Mouse (Mus musculus): Measurements from ENCODE around the gene Fyco1.

Fyco1 gene

GRCm38 (mm10) chr9:123851713-123852448 is at the start of gene Fyco1:
Gene Fyco1, minus strand, starts transcription at chr9:123851899.
- peak; percentile 97 for DNase-seq (ENCODE audit: low read depth)

GRCm38 (mm10) chr9:123872049-123872448 is 20.4 kb upstream of the Fyco1 start:
- DNase-seq (ENCODE audit: low read depth), result no peak

DNA sequence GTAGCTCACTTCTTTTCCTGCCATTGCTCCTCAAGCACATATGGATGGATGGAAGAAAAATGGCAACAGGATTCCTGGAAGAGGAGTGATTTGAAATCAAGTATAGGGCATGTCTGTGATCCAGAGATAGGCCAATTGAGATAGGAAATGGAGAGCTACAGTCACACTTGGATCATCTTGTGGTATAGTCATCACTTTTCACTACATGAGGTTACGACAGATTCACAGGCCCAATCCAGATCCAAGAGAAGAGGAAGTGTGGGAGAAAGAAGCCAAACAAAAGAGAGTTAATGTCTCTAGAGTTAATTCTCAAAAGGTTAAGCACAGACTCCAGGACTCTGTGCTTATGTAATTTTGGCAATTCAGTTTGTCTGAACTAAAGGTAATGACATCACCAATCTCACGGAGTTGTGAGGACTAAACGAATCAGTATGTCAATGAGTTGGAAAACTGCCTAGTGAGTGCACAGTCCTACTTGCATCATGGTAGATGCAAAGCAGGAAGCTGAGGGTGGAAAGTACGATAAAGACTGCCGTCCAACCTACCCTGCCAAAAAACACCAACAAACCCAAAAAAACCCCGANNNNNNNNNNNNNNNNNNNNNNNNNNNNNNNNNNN is 17.6 kb upstream of the Fyco1 start:
- no peak for DNase-seq (ENCODE audit: low read depth)

- no peak for DNase-seq (ENCODE audit: low read depth)
Observed at GRCm38 (mm10) chr9:123863641-123864040, 11.9 kb upstream of the Fyco1 start.

DNA sequence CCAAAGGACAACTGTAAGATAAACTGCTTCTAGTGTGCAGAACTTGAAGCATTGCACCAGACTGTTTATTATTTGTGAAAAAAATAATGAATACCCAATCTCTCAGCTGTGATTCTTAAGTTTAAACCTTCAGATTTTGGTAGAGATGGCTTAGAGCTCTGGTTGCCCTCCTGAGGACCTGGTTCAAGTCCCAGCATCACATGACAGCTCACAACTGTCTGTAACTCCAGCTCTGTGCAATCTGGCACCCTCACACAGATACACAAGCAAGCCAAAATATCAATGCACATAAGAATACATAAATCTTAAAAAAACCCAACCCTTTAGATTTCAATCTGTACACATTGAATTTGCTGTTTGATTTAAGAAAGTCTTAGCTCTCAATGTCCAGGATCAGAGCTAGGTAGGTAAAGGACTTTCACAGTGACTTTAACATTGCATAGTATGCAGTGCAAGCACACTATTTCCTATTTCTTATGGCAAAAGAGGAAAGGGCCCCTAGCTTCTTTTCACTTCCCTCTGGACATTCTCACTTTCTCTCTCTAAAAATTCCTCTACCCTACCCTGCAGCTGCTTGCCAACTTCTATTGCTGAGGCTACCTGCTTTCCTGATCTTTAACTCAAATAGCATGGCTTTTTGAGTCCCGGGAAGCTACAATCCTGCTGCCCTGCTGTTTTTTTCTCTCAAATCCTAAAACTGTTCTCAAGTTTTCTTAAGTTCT is 11.4 kb upstream of the Fyco1 start:
- no peak for DNase-seq (ENCODE audit: low read depth)

- DNase-seq (ENCODE audit: low read depth), result no peak
Observed at GRCm38 (mm10) chr9:123861929-123862328, 10.2 kb upstream of the Fyco1 start, which contains the start of gene Xcr1. Gene Xcr1, minus strand, starts transcription at chr9:123862029.

DNA sequence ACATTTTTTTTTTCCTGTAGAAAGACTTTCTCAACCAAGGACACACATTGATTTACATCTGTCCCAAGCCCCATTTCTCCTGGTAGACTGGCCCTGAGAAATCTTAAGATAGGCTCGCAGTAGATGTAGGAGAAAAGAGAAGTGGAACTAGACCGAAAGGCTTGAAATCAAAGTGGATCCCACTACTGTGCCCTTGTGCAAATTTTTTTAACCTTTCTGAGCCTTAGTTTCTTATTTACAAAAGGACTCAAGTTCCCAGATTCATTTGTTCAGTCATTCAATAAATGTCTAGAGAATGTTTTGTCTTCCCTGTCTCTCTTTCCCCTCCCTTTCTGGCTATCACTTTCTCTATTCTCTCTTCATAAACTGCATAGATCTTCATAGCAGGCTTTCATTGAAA is 5.1 kb upstream of the Fyco1 start:
- no peak for DNase-seq (ENCODE audit: low read depth)

- no peak for DNase-seq (ENCODE audit: low read depth)
Observed at GRCm38 (mm10) chr9:123852449-123853390, 1.0 kb upstream of the Fyco1 start.

DNA sequence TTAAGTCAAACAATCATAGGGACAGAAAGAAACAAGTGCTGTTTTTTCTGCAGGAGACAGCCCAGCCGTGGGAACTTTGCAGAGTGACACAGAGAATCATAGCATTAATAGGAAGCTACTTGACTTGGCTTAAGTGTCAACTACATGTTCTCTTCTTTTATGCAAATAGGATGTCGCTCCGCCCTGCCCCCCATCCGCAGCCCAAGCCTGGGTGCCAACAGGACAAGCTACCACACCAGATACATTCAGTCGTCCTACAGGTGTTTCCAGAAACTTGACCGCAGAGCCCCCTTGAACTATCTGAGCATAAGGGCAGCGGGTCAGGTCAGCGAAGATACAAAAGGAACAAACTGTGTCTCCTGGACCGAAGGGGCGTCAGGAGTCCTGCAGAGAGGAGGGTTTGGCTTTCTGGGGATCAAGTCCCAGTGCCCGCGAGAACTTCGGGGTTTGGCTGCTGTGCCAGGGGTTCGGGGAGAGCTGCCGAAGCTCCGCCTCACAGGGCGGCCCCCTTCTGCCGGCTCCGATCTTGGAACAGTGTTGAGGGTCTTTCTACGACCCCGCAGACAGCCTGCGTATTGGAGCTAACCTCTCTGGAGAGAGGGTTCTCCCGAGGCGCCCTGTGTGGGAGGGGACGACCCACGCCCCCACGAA is 512 bp downstream of the Fyco1 start:
- DNase-seq (ENCODE audit: low read depth), result no peak

DNA sequence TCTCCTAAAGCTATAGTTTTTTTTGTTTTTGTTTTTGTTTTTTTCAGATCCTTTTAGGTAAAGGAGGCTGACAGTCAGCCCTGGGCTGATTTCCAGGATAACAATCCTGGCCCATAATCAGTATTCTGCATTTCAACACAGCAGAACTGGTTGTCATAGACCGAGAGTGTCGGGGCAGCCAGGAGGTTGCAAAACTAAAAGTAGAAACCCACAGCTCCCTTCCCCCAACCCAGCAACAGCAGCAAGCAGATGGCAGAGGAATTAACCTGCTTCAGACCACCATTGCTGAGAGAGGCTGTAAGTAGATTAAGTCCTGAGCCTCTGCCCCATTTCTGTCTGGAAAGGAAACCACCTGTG is 1.0 kb downstream of the Fyco1 start:
- DNase-seq (ENCODE audit: low read depth), result peak; percentile 67

DNA sequence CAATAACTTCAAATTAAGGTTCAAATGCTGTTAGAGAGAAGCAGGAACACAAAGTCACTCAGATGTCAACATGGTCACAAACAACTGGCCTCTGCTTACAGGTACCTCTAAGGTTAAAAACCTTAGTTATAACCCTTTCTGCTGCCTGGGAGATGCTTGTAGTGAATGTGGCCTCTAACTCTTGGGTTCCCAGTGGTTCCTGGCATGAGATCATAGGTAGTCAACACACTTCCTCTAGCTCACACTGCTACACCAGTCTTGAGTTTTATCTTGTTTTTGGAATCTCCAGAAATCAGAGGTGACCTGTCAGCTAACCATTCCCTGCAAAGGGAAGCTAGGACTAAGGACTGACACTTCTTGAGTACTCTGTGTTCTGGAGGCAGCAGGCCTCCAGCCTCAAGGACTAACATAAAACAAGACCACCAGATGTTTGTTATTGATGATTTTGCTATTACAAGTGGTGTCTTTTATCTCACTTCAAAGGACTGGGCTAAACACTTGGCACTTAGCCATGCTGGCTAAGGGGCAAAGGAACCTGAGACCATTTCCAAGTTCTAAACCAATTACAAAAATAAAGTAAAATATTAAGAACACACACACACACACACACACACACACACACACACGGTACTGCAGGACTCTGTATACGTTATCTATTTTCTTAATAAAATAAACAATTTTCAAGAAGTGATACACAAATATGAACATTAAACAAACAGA is 1.6 kb downstream of the Fyco1 start:
- DNase-seq (ENCODE audit: low read depth), result no peak

DNA sequence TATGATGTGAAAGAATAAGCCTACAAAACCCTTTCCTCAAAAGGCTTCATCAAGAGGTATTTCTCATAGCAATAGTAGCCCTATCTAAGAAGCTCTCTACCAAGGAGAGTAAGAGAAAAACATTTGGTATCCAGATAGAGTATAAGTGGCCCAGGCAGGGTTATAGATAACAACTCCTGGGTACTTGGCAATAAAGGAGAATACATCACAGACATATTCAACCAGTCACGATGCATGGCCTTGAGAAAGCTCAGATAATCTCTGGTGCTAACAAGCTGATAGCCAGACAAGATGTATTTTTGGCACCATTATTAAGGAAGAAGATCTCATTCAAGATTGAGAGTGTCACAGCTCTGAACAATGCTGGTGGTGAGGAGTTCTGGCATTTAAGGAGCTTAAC is 5.2 kb downstream of the Fyco1 start:
- DNase-seq (ENCODE audit: low read depth), result no peak

DNA sequence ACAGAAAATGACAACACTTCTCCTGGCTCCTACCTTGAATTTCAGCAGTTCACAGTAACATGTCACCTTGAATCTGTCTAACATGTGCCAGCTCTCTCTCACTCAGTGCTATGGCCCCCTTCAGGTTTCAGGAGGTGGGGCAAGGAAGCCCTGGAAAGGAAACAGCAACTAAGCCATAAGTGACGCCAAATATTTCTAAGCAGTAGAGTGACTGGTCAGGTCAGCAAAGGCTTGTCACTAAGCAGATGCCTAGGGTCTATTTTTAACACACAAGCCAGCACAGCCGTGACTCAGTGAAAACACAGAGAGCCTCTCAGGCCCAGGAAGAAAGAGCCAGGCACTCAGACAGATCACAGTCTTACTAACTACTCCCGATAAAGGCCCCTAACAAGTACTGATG is 6.6 kb downstream of the Fyco1 start:
- DNase-seq (ENCODE audit: low read depth), result peak; percentile 49

DNA sequence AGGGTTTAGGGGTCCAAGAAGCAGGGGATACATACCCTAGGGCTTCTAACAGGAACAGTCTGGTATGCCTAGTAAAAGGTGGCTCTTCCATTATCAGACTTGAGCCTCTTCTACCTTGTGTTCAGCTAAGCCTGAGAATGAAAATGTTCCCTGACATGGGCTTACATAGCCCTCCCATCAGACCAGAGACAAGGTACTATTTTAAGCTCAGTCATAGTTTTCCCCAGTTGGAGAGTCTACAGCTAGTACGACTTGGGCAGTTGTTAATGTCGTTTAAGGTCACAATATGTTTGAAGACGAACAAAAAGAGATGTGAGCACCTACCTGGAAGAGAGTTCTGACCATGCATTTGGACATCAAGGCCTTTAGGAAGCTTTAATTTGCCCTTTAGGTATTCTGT is 7.2 kb downstream of the Fyco1 start:
- no peak for DNase-seq (ENCODE audit: low read depth)

GRCm38 (mm10) chr9:123840243-123840642 is 11.5 kb downstream of the Fyco1 start:
- peak; percentile 74 for DNase-seq (ENCODE audit: low read depth)

DNA sequence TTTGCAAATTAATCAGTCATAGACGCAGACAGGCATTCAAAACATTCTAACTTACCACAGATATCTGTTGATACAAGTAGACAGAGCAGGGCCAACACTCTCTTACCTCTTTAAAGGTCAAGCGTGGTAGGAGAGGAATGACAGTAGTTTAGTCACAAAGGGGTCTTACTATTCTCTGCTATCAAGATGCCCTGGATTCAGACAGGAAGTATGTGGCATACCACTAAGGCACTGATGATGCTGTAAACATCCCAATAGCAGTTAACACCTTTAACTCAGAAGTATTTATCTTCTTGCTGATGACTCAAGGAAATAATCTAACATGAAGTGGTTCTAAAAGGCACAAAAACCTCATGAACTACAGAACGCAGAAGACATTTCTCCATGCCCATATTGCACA is 15.8 kb downstream of the Fyco1 start:
- no peak for DNase-seq (ENCODE audit: low read depth)

GRCm38 (mm10) chr9:123828916-123829315 is 22.8 kb downstream of the Fyco1 start:
- DNase-seq (ENCODE audit: low read depth), result no peak

GRCm38 (mm10) chr9:123826631-123827030 is 25.1 kb downstream of the Fyco1 start:
- no peak for DNase-seq (ENCODE audit: low read depth)

- peak; percentile 78 for DNase-seq (ENCODE audit: low read depth)
Observed at GRCm38 (mm10) chr9:123818601-123819000, 33.1 kb downstream of the Fyco1 start.

DNA sequence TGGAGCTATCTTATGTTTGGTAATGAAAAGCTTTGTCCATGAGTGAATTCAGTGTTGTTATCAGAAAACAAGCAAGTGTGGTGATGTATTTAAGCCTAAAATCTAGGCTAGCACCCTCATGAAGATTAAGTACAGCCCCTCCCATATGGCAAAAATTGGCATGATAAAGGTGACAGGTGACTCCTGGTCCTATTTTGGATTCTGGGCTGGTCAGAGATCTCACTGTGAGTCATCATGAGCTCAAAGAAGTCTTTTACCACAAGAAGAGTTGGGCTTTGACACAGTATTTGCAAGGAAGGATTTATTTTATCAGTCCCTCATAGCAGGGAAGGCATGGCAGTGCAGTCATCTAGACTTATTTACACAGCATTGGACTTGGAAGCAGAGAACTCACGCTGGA is 35.7 kb downstream of the Fyco1 start:
- peak; percentile 11 for DNase-seq (ENCODE audit: low read depth)

- DNase-seq (ENCODE audit: low read depth), result no peak
Observed at GRCm38 (mm10) chr9:123815444-123815843, 36.3 kb downstream of the Fyco1 start.
